Mouse (Mus musculus) adrenal gland, postnatal 14 days (tissue): ENCODE measurements at regions not wholly inside any gene's neighbourhood (a gene's known extent, or its start where the extent isn't known, plus 50 kb on each side); places are given as distances from the start of the nearest gene placed in this dataset.

Source experiments
- DNase-seq: peaks from one replicate; pipeline ENCODE4 v3.0.0; 2021; ENCODE audit warnings: mixed read lengths

DNA sequence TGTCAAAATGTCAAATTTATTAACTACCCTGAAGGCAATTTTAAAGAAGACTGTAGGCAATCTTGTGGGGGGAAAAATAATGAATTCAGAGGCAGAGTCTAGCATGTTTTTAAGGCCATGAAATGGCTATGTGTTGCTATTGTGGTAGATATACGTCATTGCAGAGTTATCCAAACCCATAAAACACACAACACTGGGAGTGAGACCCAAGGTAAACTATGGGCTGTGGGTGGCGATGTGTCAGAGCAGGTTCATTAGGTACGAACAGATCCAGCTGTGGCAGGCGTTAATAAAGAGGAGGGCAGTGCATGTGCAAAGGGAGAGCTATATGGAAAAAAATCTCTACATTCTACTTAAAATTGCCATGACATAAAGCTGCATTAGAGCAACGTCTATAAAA is 189.4 kb upstream of the Btg1 start:
- DNase-seq = no peak

DNA sequence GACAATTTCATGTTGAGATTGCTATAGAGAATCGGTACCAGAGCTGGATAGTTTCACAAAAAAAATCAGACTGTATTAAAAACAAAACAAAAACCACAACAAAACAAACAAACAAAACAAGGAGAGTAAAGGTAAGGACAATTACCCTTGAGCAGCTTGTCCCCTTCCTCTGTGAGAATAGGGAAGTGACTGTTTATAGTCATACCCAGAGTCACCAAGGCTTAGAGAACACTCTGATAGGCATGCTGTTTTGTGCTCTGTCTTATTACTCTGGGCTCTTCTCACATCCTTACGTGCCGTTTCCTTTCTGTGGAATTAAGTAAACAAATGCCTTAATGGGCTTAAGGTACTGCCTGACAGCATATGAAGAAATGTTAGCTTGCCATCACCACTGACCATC is 186.7 kb upstream of the Btg1 start:
- no peak for DNase-seq

DNA sequence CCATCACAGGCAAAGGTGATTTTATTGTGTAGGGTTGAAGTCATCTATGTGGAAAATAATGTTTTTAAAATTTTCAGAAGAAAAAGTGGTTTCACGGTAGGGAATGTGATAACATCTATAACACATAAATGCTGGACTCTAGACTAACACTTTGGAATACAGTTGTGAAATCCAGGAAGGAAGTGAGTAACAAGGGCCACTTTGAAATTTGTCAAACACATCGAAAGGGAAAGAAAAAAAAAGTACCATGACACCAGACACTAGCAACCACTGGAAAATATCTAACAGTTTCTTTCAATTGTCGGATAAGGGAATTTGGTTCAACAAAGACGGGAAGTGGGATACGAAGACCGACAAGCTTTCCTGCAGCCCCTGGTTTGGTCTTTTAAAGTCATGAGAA is 181.7 kb upstream of the Btg1 start:
- DNase-seq = no peak

DNA sequence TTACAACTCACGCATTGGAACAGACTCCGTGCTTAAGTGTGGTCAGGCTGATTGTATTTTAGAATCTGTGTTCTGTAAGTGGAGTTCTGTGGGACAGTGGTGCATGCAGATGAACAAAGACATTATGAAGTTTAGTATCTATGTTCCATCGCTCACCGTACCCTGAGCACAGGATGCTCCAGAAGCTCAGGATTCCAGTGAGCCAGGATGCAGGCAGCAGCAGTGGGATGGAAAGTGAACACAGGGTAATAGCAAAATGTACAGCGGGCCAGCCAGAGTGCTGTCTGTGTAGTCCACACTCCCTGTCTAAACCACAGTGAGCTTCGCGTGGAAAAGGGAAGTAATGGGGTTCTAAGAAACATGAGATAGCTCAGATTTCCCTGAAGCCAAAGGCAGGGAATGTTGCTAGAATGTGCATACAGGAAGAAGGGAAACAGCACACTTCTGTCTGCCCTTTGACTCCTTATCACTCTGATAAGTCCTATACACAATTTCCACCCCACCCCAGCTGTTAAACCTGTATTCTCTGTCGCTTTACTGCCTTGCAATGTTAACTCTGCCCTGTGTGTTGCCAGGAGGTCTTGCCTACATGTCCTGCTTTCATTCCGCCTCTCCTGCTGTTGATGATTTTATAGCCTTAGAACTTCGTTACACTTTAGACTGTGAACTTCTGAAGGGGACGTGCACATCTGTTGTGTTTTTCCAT is 178.3 kb upstream of the Btg1 start:
- no peak for DNase-seq

DNA sequence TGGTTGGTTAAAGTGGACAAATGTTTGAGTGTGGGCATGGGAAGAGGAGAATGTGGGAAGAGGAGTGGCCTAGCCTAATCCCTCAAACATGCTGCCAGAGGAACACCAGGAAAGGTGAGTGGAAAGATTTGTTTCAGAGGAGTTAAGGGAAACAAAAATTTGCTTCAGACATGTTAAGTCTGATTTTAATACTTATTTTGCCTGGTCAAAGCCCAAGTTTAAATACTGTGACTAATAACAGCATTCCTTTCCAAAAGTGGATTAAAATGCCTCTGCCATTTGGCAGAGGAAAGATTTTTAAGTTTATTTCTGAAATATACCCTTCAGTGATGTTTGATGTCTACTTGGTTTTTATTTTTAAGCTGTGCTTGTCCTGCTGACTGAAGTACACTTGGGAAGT is 174.6 kb upstream of the Btg1 start:
- DNase-seq = no peak

DNA sequence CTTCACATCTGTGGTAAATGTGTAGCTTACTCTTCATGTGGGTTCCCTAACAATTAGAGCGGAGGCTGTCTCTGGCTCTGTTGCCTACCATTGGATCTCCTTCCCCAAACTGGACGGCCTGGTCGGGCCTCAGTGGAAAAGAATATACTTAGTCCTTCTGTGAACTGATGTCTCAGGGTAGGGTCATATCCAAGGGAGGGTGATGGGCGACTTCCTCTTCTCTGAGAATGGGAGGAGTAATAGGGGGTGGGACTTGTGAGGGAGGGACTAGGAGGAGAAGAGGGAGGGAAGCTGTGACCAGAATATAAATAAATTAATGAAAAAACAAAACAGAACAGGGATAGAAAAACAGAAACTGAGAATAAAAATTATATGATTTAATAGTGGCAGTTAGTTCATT is 166.5 kb upstream of the Btg1 start:
- DNase-seq = no peak

DNA sequence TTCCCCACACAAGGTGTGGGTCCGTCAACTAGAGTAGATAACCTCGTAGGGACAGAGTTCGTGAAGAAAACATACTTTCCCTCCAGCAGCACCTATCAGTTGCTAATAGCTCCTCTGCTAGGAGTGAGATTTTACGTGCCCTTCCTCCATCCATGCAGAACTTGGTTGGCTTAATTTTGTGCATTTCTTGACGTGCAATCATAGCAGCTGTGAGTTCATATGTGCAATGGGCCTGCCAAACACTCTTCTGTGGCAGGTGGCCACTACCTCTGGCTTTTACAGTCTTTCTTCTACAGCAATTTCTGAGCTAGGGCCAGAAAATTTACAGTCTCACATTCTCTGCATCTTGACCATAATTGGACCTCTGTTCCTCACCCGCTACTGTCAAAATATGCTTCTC is 161.9 kb upstream of the Btg1 start:
- DNase-seq = no peak

DNA sequence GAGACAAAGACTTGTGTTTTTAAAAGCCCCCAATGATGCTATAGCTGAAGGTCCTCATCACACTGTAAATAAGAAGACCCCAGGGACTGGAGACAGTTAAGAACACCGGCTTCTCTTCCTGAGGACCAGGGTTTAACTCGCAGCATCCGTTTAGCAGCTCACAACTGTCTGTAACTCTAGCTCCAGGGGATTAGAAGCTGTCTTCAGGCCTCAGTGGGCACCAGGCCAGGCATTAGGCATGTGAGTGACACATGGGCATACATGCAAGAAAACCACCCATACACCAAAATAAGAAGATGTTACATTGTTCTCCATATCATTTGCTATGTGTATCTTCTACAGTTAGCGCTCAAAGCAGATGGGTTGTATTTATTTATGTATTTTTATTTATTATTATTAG is 158.3 kb upstream of the Btg1 start:
- no peak for DNase-seq

DNA sequence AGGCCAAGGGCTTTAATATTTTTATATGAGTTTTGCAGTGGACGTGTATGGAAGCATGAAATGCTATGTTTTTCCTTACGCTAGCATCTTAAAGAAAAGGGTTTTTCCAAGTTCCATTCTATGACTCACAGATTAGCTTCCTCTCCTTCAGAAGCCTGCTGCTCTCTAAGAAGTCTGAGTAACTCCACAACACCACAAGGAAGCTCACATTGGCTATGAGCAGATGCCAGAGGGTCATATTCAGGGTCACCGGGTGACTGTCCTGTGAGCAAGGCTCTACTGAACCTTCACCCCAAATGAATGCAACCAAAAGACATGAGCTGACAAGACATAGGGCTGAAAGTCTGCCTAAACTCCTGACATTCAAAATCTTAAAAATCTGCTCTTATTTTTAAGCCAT is 157.6 kb upstream of the Btg1 start:
- DNase-seq = peak; percentile 13

GRCm38 (mm10) chr10:96460151-96460550 is 156.7 kb upstream of the Btg1 start:
- DNase-seq = no peak

GRCm38 (mm10) chr10:96460617-96461338 is 156.0 kb upstream of the Btg1 start:
- DNase-seq = no peak

DNA sequence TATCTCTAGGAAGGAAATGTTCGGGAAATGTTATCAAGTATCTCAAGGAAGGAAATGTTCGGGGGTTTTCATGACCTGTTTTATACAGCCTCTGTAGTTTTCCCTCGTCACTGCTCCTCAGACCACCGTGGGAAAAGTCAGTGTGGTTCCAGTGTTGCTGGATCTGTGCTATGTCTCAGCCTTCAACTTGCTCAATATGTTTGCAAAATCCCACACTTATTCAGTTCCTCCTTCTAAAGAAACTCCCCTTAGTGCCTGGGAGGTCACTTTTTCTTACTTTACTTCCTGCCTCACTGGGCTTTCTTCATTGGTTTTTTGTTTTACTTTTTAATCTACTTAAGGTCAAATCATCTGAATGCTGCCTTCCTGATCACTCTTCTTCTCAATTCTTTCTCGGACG is 150.8 kb upstream of the Btg1 start:
- no peak for DNase-seq

DNA sequence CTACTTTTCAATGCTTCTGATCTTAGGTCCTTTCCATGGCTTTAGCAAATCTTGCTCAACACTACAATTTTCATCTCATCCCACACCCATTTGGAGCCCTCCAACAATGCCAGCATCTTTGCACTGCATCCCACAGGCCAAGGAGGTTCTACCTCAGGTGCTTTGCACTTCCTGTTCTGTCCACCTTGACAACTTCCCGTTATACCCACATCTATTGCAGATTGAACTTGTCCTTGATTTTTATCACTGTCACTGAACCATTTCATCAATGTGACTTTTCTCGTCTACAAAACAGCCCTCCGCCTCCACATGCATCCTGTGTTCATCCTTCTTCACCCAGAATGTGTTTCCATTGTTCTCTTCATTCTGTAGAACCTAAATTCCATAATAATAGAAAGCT is 150.0 kb upstream of the Btg1 start:
- no peak for DNase-seq

- DNase-seq = no peak
These were observed 149.1 kb upstream of the Btg1 start for GRCm38 (mm10) chr10:96467661-96468060.

GRCm38 (mm10) chr10:96471523-96471922 is 145.3 kb upstream of the Btg1 start:
- DNase-seq = no peak

- no peak for DNase-seq
These were observed 137.5 kb upstream of the Btg1 start for GRCm38 (mm10) chr10:96479350-96479749.

GRCm38 (mm10) chr10:96479786-96480185 is 137.0 kb upstream of the Btg1 start:
- DNase-seq = no peak

GRCm38 (mm10) chr10:96480453-96481324 is 136.1 kb upstream of the Btg1 start:
- peak; percentile 24 for DNase-seq

GRCm38 (mm10) chr10:96481325-96481638 is 135.5 kb upstream of the Btg1 start:
- no peak for DNase-seq

DNA sequence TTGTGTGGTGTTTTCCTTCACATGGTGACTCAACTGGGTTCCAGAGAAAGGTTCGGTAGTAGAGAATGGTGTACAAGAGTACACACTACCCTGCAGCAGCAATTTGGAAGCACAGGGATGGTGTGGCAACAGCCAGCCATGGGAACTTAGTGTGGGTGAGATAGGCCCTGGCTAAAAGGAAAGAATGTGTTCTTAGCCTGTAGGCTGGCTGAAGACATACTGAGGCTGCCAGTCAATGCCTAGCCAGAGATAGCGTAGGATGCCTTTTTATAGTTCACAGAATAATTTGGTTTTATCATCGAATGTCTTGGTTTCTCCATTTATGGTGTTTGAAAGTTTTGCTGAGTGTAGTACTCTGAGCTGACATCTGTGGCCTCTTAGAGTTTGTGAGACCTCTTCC is 130.1 kb upstream of the Btg1 start:
- no peak for DNase-seq

DNA sequence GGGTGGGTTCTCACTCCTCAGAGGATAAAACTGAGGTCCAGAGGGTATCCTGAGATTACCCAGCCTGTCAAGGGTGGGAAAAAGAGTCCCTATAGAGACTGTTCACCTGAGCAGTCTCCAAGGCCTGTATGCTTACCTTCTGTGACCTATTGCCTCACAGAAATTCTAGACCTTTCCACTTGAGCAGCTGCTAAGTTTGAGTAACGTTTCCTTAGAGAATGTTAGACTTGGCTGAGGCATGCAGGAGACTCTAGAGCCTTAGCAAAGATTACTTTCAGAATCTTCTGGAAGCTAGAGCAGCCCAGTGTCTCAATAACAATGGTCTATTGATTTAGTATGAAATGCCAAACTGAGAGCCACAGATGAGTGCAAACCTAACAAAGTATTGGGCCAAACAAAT is 123.1 kb upstream of the Btg1 start:
- DNase-seq = no peak

DNA sequence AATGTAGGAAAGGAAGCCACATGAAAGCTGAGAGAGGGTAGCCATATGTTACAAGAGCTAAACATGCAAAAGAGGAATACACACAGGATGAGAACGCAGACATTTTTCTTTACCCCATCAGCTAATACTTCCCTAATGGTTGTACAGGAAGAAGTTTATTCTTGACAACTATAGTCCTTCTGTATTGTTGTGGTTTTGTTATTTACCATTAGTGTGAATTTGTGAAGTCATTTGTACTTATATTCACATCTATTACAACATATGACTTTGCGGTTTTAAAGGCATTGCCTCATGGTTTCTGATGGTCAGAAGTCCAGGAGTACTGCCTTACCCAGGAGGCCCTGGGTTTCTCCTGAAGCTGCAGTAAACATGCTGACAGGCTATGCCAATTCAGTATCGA is 120.1 kb upstream of the Btg1 start:
- DNase-seq = no peak

DNA sequence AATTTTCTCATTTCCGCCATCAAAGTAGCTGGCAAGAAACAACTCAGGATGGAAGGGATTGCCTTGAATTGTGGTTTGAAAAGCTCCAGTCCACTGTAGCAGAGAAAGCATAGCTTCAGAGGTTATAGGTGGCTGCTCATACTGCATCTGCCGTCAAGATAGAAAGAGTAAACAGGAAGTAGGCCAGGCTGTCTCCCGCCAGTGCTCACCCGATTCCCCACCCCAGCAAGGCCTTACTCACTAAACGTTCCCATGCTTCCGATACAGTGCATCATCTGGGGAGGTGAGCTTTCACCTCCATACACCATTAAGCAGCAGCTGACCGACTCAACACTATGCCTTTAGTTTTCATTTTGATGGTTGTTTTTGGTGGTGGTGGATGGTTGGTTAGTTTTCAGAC is 119.3 kb upstream of the Btg1 start:
- no peak for DNase-seq

DNA sequence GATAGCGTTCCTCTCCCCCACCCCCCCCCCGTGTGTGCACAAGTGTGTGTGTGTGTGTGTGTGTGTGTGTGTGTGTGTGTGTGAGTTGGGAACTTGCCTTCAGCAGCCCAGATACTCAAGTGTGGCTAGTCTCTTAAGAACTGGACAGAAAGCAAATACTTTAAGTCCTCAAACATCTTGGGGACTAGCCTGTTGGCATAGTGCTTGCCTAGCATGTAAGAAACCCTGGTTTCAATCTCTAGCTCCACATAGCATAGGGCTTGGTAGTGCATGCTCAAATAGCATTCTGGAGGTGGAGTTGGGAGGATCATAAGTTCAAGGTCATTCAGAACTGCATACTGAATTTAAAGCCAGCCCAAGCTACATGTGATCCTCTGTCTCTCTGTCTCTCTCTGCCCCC is 117.5 kb upstream of the Btg1 start:
- no peak for DNase-seq
